8 mouse cellular contexts compared by ENCODE assay signal in genomic region chr17:15208030-15208807, GRCm38 (mm10).
A peak's percentile ranks its signal among the peaks of the same experiment; 100 is the strongest.
DNase-seq lines count a peak whose midpoint lies in the region; ATAC-seq and TF ChIP-seq lines count a peak whose summit lies in the region.

No protein-coding gene starts in this region.

- H3K4me2 ChIP-seq in CH12.LX (ENCODE audit: insufficient read depth, low read depth, poor library complexity, severe bottlenecking), result no peak overlapping the region
- peak overlapping the region; percentile 61 for H3K4me2 ChIP-seq in embryonic facial prominence, embryonic 15.5 days (replicated peaks)
- peak overlapping the region; percentile 51 for H3K4me2 ChIP-seq in hindbrain, embryonic 12.5 days (replicated peaks)
- H3K4me2 ChIP-seq in lung, embryonic 15.5 days, result peak overlapping the region; percentile 47

- no peak for TF ChIP-seq CTCF in CH12.LX (conservative IDR thresholded peaks at IDR 0.05 in 1 of 2, IDR thresholded peaks at IDR 0.05 in 1 of 2; ENCODE audit: low read depth in 2 of 2, low read length in 2 of 2)

- TF ChIP-seq POLR2A in CH12.LX (IDR thresholded peaks at IDR 0.05; ENCODE audit: low read depth, low read length), result no peak

- dilution Hi-C loops in CH12.LX (cut with MboI; ENCODE audit: extremely low pct_ligation_motif_present, extremely low pct_unique_long_range_greater_than_20kb, low sequenced_read_pairs), result no loop called here

- DNase-seq in CH12.LX (ENCODE audit: extremely low read depth), result no peak
- peak; percentile 63 for DNase-seq in adrenal gland, postnatal 25 days
- peak; percentile 72 to 81 for DNase-seq in layer of hippocampus, postnatal 14 days (ENCODE audit: low spot score in 2 of 2)
- peak; percentile 46 to 75 for DNase-seq in right cerebral cortex, adult 2 months (ENCODE audit: low spot score in 2 of 2)
- DNase-seq in spleen, postnatal 36 days (ENCODE audit: low spot score in 2 of 2), result no peak

- in situ Hi-C loops in CH12.LX (cut with MboI; ENCODE audit: low pct_ligation_motif_present, low pct_unique_long_range_greater_than_20kb, low sequenced_read_pairs), result no loop called here

- no peak overlapping the region for H3K27ac ChIP-seq in CH12.LX (ENCODE audit: insufficient read depth, low read depth)
- 0 out of 2 replicates have a peak overlapping the region, but pooled peaks have one; percentile 55 for H3K27ac ChIP-seq in embryonic facial prominence, embryonic 15.5 days (replicated peaks)
- H3K27ac ChIP-seq in hindbrain, embryonic 12.5 days, result peak overlapping the region; percentile 83
- H3K27ac ChIP-seq in lung, embryonic 15.5 days, result no peak overlapping the region

- no peaks in the 10 kb centered on the region for H3K27me3 ChIP-seq in CH12.LX (replicated peaks)
- no peaks in the 10 kb centered on the region for H3K27me3 ChIP-seq in embryonic facial prominence, embryonic 15.5 days
- 0 out of 2 replicates have a peak, but pooled peaks cover 5% of the 10 kb centered on the region for H3K27me3 ChIP-seq in hindbrain, embryonic 12.5 days
- H3K27me3 ChIP-seq in lung, embryonic 15.5 days, result no peaks in the 10 kb centered on the region

- peak; percentile 49; the same call in 1 of the 2 replicates for ATAC-seq in embryonic facial prominence, embryonic 15.5 days (ENCODE audit: insufficient number of reproducible peaks, low FRiP score, low TSS enrichment, low read depth)
- peak; percentile 83 for ATAC-seq in hindbrain, embryonic 12.5 days (ENCODE audit: low FRiP score)
- ATAC-seq in lung, embryonic 15.5 days (ENCODE audit: borderline replicate concordance, extremely low read depth, low FRiP score, low TSS enrichment), result peak; percentile 56; the same call in 1 of the 2 replicates

- H3K9me3 ChIP-seq in CH12.LX (replicated peaks; ENCODE audit: low read length), result peaks cover 3% of the 10 kb centered on the region
- H3K9me3 ChIP-seq in embryonic facial prominence, embryonic 15.5 days (replicated peaks), result no peaks in the 10 kb centered on the region
- no peaks in the 10 kb centered on the region for H3K9me3 ChIP-seq in hindbrain, embryonic 12.5 days (replicated peaks)
- no peaks in the 10 kb centered on the region for H3K9me3 ChIP-seq in lung, embryonic 15.5 days

- H3K4me1 ChIP-seq in CH12.LX (ENCODE audit: control insufficient read depth in 1 of 2, insufficient read depth in 2 of 2), result peaks cover 0 to 11% of the 10 kb centered on the region in 2 experiments; a peak in 2 of 4 replicates
- H3K4me1 ChIP-seq in embryonic facial prominence, embryonic 15.5 days, result peaks cover 17% of the 10 kb centered on the region
- peaks cover 16% of the 10 kb centered on the region for H3K4me1 ChIP-seq in hindbrain, embryonic 12.5 days
- peaks cover 10% of the 10 kb centered on the region for H3K4me1 ChIP-seq in lung, embryonic 15.5 days

- H3K9ac ChIP-seq in CH12.LX (ENCODE audit: insufficient read depth, low read depth), result no peak overlapping the region
- H3K9ac ChIP-seq in embryonic facial prominence, embryonic 15.5 days, result peak overlapping the region; percentile 15; the same call in 1 of the 2 replicates
- peak overlapping the region; percentile 33; the same call in 1 of the 2 replicates for H3K9ac ChIP-seq in hindbrain, embryonic 12.5 days
- H3K9ac ChIP-seq in lung, embryonic 15.5 days, result no peak overlapping the region

- H3K4me3 ChIP-seq in CH12.LX (replicated peaks in 1 of 3; ENCODE audit: low read depth in 2 of 3, low read length in 2 of 3, poor library complexity in 1 of 3), result no peak overlapping the region
- H3K4me3 ChIP-seq in embryonic facial prominence, embryonic 15.5 days (replicated peaks), result peak overlapping the region; percentile 38
- peak overlapping the region; percentile 26 for H3K4me3 ChIP-seq in hindbrain, embryonic 12.5 days
- peak overlapping the region; percentile 27 for H3K4me3 ChIP-seq in lung, embryonic 15.5 days

- no peak for TF ChIP-seq EP300 in CH12.LX (IDR thresholded peaks at IDR 0.05; ENCODE audit: low read length)

- no peaks in the 10 kb centered on the region for H3K79me2 ChIP-seq in CH12.LX (replicated peaks; ENCODE audit: control insufficient read depth, extremely low read depth, insufficient read depth, poor library complexity, severe bottlenecking)

- WGBS in embryonic facial prominence, embryonic 15.5 days, result 3% methylated on average over 19 of the region's 19 CpGs
- WGBS in hindbrain, embryonic 12.5 days, result 3% methylated on average over 19 of the region's 19 CpGs
- WGBS in lung, embryonic 15.5 days, result 9% methylated on average over 19 of the region's 19 CpGs

- no peak for TF ChIP-seq RAD21 in CH12.LX (IDR thresholded peaks at IDR 0.05; ENCODE audit: low read depth, low read length)

- no peaks in the 10 kb centered on the region for H3K36me3 ChIP-seq in CH12.LX (replicated peaks in 1 of 2; ENCODE audit: control insufficient read depth in 1 of 2, insufficient read depth in 1 of 2, low read length in 1 of 2)
- H3K36me3 ChIP-seq in embryonic facial prominence, embryonic 15.5 days, result no peaks in the 10 kb centered on the region
- H3K36me3 ChIP-seq in hindbrain, embryonic 12.5 days, result no peaks in the 10 kb centered on the region
- no peaks in the 10 kb centered on the region for H3K36me3 ChIP-seq in lung, embryonic 15.5 days

TF ChIP-seq in CH12.LX, 34 proteins besides CTCF, POLR2A, EP300 and RAD21:
- no peak for TF ChIP-seq BHLHE40 (IDR thresholded peaks at IDR 0.05; ENCODE audit: low read depth, low read length)
- TF ChIP-seq KAT2A (IDR thresholded peaks at IDR 0.05; ENCODE audit: insufficient replicate concordance, low read length), result no peak
- no peak for TF ChIP-seq ZNF384 (IDR thresholded peaks at IDR 0.05; ENCODE audit: low read depth, low read length)
- TF ChIP-seq TCF12 (IDR thresholded peaks at IDR 0.05; ENCODE audit: low read depth, low read length), result no peak
- TF ChIP-seq USF2 (conservative IDR thresholded peaks at IDR 0.05; ENCODE audit: low read depth, low read length), result no peak
- TF ChIP-seq E2F4 (IDR thresholded peaks at IDR 0.05; ENCODE audit: insufficient replicate concordance, low read depth, low read length), result no peak
- TF ChIP-seq USF1 (IDR thresholded peaks at IDR 0.05; ENCODE audit: low read depth, low read length), result peak; percentile 36
- TF ChIP-seq CHD2 (IDR thresholded peaks at IDR 0.05; ENCODE audit: low read length), result no peak
- TF ChIP-seq NRF1 (IDR thresholded peaks at IDR 0.05; ENCODE audit: low read depth, low read length), result no peak

Comparison
In these comparisons a context has a peak if more than half of its experiments do, and no peak if none do; other contexts are left out.
1. DNase-seq: peak in adrenal gland, postnatal 25 days (single experiment), layer of hippocampus, postnatal 14 days (2 of 2) and right cerebral cortex, adult 2 months (2 of 2); none in CH12.LX (single experiment) and spleen, postnatal 36 days (0 of 2).
2. H3K27ac ChIP-seq: peak in embryonic facial prominence, embryonic 15.5 days (single experiment) and hindbrain, embryonic 12.5 days (single experiment); none in CH12.LX (single experiment) and lung, embryonic 15.5 days (single experiment).
3. H3K4me3 ChIP-seq: peak in embryonic facial prominence, embryonic 15.5 days (single experiment), hindbrain, embryonic 12.5 days (single experiment) and lung, embryonic 15.5 days (single experiment); none in CH12.LX (0 of 3).
4. H3K9ac ChIP-seq: peak in embryonic facial prominence, embryonic 15.5 days (single experiment) and hindbrain, embryonic 12.5 days (single experiment); none in CH12.LX (single experiment) and lung, embryonic 15.5 days (single experiment).
5. Peak in every context shown above with its lines, with median percentiles within 50 percentile points of each other: ATAC-seq.